Mouse (Mus musculus): ENCODE measurements around the gene Slc25a12. TPM values are rescaled to one million over a fixed set of nuclear protein-coding genes. Genes with fewer than 3 reads are reported as not detected.

The Slc25a12 gene
- polyA plus RNA-seq, 1 experiment = 8.4 TPM

DNA sequence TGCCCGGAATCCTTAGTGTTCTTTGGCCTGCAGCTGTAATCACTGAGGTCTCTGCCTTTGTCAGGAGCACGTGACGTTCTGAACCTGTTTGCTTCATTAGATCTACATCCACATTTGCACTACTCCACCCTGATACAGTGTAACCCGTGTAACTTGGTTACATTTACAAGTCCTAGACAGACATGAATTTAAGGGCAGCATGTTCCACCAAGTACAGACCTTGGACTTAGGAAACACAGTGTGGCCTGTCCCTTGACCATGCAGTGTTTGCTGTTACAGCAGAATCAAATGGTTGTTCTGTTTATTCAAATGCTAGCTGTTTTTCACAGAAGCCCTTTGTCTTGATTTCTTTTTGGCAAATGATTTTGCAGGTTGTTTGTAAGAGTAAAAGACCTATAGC, 112.7 kb downstream of the Slc25a12 start:
- no peaks in the 10 kb centered on the region for H3K4me1 ChIP-seq (ENCODE audit: control insufficient read depth, insufficient read depth, insufficient read length, low read length)
- no peak overlapping the region for H3K27ac ChIP-seq (ENCODE audit: insufficient read depth, low read depth, low read length)
- H3K27me3 ChIP-seq (ENCODE audit: control insufficient read depth, insufficient read depth, low read length) = no peaks in the 10 kb centered on the region
- 69% methylated on average over 4 of the region's 4 CpGs for WGBS
- no peak overlapping the region for H3K4me3 ChIP-seq (ENCODE audit: low read depth, low read length)
- peaks cover 58% of the 10 kb centered on the region for H3K36me3 ChIP-seq (ENCODE audit: control insufficient read depth, insufficient read depth, low read length)
- TF ChIP-seq POLR2A (IDR thresholded peaks at IDR 0.05; ENCODE audit: low read depth, low read length) (no peak), CTCF (IDR thresholded peaks at IDR 0.05; ENCODE audit: extremely low read depth, insufficient read length, insufficient replicate concordance, low read depth, low read length) (no peak)

DNA sequence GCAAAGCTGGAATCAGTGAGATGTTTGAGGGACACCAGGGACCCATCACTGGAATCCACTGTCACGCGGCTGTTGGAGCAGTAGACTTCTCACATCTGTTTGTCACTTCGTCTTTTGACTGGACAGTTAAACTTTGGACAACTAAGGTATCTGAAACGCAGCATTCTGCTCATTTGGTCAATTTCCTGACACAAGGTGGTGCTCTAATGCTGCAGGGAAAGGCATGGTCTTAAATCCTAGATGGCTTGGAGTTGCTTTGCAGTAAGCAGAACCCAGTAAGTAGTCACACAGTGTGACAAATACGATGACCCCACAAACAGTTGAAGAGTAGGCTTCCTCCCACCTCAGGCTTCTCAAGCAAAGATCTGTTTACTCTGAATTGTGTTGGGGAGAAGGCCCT, 116.7 kb downstream of the Slc25a12 start:
- H3K4me1 ChIP-seq (ENCODE audit: control insufficient read depth, insufficient read depth, insufficient read length, low read length) = no peaks in the 10 kb centered on the region
- TF ChIP-seq POLR2A (IDR thresholded peaks at IDR 0.05; ENCODE audit: low read depth, low read length) = no peak
- no peak overlapping the region for H3K4me3 ChIP-seq (ENCODE audit: low read depth, low read length)
- peaks cover 50% of the 10 kb centered on the region for H3K36me3 ChIP-seq (ENCODE audit: control insufficient read depth, insufficient read depth, low read length)
- H3K27ac ChIP-seq (ENCODE audit: insufficient read depth, low read depth, low read length) = no peak overlapping the region
- 72% methylated on average over 5 of the region's 5 CpGs for WGBS
- H3K27me3 ChIP-seq (ENCODE audit: control insufficient read depth, insufficient read depth, low read length) = no peaks in the 10 kb centered on the region

DNA sequence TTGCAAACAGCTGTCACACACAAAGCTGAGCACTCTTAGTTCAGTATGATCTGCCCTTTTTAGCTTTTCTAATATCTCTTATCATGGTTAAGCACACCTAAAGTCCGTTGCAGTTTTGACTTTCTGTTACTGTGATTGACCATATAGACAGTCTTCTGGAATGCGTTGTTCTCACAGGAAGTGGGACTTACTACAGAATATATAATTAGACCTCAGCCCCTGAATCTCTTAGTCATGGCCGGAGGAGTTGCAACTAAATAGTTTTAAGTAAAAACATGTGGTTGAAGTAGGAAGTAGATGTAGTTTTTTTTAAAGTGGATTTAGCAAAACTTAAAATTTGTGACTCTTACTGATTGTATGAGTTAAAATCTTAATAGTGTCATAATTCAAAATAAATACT, 119.5 kb downstream of the Slc25a12 start:
- Histone ChIP-seq H3K27ac (ENCODE audit: insufficient read depth, low read depth, low read length) (no peak overlapping the region), H3K36me3 (ENCODE audit: control insufficient read depth, insufficient read depth, low read length) (peaks cover 46% of the 10 kb centered on the region), H3K27me3 (ENCODE audit: control insufficient read depth, insufficient read depth, low read length) (no peaks in the 10 kb centered on the region), H3K4me3 (ENCODE audit: low read depth, low read length) (no peak overlapping the region), H3K4me1 (ENCODE audit: control insufficient read depth, insufficient read depth, insufficient read length, low read length) (no peaks in the 10 kb centered on the region)
- no peak for TF ChIP-seq CTCF (IDR thresholded peaks at IDR 0.05; ENCODE audit: extremely low read depth, insufficient read length, insufficient replicate concordance, low read depth, low read length)
- no peak for TF ChIP-seq POLR2A (IDR thresholded peaks at IDR 0.05; ENCODE audit: low read depth, low read length)
- 71% methylated on average over 3 of the region's 3 CpGs for WGBS

DNA sequence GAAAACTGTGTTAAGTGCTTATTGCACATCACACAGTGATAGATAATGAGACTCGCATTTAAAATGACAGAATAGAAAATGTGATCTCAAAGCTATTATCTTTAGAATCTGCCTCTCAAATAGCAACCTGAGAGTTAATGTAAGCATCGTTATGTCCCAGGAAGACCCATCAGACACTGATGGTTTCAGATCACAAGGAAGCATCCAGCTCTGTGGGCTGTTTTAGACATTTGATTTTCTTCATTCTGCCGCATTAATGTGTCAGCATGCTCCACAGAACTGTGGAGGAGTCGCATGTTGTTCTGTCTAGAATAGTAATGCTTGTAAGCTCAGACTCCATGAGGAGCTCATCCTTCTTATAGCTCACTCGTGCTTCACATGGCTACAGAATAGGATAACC, 121.5 kb downstream of the Slc25a12 start:
- no peaks in the 10 kb centered on the region for H3K4me1 ChIP-seq (ENCODE audit: control insufficient read depth, insufficient read depth, insufficient read length, low read length)
- peaks cover 42% of the 10 kb centered on the region for H3K36me3 ChIP-seq (ENCODE audit: control insufficient read depth, insufficient read depth, low read length)
- no peak overlapping the region for H3K27ac ChIP-seq (ENCODE audit: insufficient read depth, low read depth, low read length)
- H3K4me3 ChIP-seq (ENCODE audit: low read depth, low read length) = no peak overlapping the region
- 90% methylated on average over 5 of the region's 5 CpGs for WGBS
- TF ChIP-seq CTCF (IDR thresholded peaks at IDR 0.05; ENCODE audit: extremely low read depth, insufficient read length, insufficient replicate concordance, low read depth, low read length) (no peak), POLR2A (IDR thresholded peaks at IDR 0.05; ENCODE audit: low read depth, low read length) (no peak)
- no peaks in the 10 kb centered on the region for H3K27me3 ChIP-seq (ENCODE audit: control insufficient read depth, insufficient read depth, low read length)

DNA sequence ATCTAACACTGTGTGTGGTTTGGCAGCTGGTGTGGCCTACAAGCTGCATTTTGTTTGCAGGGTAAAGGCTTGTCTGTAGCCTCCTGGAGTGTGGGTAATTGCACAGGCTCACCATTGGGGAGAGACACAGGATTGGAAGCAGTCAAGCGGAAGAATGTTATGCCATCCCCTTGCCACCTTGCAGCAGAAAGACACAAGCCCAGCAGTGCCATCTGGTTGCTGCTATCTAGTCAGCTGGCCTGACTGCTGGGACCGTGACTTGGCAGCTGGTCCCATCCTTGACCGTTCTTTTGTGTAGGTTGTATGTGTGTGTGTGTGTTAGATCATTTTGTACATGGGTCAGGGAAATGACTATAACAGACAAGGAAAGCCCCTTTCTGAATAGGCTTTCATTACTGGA, 122.1 kb downstream of the Slc25a12 start:
- Histone ChIP-seq H3K27ac (ENCODE audit: insufficient read depth, low read depth, low read length) (no peak overlapping the region), H3K4me1 (ENCODE audit: control insufficient read depth, insufficient read depth, insufficient read length, low read length) (no peaks in the 10 kb centered on the region), H3K4me3 (ENCODE audit: low read depth, low read length) (no peak overlapping the region), H3K27me3 (ENCODE audit: control insufficient read depth, insufficient read depth, low read length) (no peaks in the 10 kb centered on the region), H3K36me3 (ENCODE audit: control insufficient read depth, insufficient read depth, low read length) (peaks cover 35% of the 10 kb centered on the region)
- no peak for TF ChIP-seq CTCF (IDR thresholded peaks at IDR 0.05; ENCODE audit: extremely low read depth, insufficient read length, insufficient replicate concordance, low read depth, low read length)
- no peak for TF ChIP-seq POLR2A (IDR thresholded peaks at IDR 0.05; ENCODE audit: low read depth, low read length)
- WGBS = 84% methylated on average over 3 of the region's 3 CpGs

DNA sequence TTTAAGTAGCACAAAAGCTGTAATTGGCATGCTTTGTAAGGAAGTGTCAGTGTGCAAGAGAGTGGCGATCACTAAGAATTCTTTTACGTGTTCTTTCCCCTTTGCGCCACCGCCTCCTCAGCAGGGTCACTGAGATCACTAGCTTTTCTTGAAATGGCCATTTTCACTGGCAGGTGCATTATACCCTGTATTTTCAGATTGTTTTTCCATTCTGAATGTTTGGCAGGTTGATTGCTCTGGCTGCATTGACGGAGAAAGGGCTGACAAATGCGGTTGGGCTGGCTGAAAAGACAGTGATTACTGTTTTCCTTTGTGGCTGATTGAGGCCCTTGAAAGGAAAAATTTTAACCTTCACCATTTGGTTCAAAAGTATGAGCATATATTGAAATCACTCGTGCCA, 122.7 kb downstream of the Slc25a12 start:
- H3K4me3 ChIP-seq (ENCODE audit: low read depth, low read length) = no peak overlapping the region
- no peaks in the 10 kb centered on the region for H3K4me1 ChIP-seq (ENCODE audit: control insufficient read depth, insufficient read depth, insufficient read length, low read length)
- 90% methylated on average over 7 of the region's 7 CpGs for WGBS
- H3K36me3 ChIP-seq (ENCODE audit: control insufficient read depth, insufficient read depth, low read length) = peaks cover 36% of the 10 kb centered on the region
- H3K27ac ChIP-seq (ENCODE audit: insufficient read depth, low read depth, low read length) = no peak overlapping the region
- no peak for TF ChIP-seq POLR2A (IDR thresholded peaks at IDR 0.05; ENCODE audit: low read depth, low read length)
- TF ChIP-seq CTCF (IDR thresholded peaks at IDR 0.05; ENCODE audit: extremely low read depth, insufficient read length, insufficient replicate concordance, low read depth, low read length) = no peak
- H3K27me3 ChIP-seq (ENCODE audit: control insufficient read depth, insufficient read depth, low read length) = no peaks in the 10 kb centered on the region

DNA sequence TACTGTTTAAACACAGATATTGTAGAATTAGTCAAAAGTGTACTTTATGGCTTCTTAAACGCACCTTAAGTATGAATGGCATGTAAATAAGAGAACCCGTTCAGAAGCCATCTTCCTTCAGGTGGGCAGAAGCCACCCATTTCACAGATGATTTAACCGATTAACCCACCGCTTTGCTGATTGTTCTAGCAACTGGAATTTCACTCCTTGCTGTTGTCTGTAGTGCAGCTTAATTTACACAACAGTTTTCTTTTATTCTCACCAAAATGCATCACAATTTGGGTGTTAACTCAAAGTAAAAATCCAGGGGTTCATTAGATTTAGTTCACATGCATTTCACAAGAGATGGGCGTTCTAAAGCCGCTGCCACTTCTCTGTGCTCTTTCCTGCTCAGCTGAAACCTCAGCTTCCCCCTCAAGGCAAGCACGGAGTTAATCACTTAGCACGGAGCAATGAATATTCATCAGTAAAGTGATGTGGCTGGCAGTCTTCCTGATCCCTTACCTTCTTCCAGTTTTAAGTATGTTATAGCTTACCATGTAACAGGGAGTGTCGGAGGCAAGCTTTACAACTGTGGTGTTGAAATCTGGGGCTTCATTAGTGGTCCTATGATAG, 124.4 kb downstream of the Slc25a12 start:
- no peaks in the 10 kb centered on the region for H3K4me1 ChIP-seq (ENCODE audit: control insufficient read depth, insufficient read depth, insufficient read length, low read length)
- H3K36me3 ChIP-seq (ENCODE audit: control insufficient read depth, insufficient read depth, low read length) = peaks cover 34% of the 10 kb centered on the region
- no peak for TF ChIP-seq POLR2A (IDR thresholded peaks at IDR 0.05; ENCODE audit: low read depth, low read length)
- no peak overlapping the region for H3K4me3 ChIP-seq (ENCODE audit: low read depth, low read length)
- H3K27ac ChIP-seq (ENCODE audit: insufficient read depth, low read depth, low read length) = no peak overlapping the region
- 71% methylated on average over 9 of the region's 9 CpGs for WGBS
- H3K27me3 ChIP-seq (ENCODE audit: control insufficient read depth, insufficient read depth, low read length) = no peaks in the 10 kb centered on the region

DNA sequence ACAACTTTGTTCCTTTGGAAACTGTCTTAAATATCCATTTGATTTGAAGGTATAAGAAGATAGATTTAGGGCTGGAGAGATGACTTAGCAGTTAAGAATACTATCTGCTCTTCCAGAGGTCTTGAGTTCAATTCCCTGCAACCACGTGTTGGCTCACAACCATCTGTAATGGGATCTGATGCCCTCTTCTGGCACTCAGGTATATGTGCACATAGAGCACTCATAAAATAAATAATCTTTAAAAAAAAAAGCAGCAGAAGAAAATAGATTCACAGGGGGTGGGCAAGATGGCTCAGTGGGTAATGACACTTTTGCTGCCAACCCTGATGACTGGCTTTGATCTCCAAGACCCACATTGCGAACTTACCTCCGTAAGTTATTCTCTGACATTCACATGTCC, 125.4 kb downstream of the Slc25a12 start:
- WGBS = 90% methylated on average over 3 of the region's 3 CpGs
- no peak overlapping the region for H3K27ac ChIP-seq (ENCODE audit: insufficient read depth, low read depth, low read length)
- peaks cover 30% of the 10 kb centered on the region for H3K36me3 ChIP-seq (ENCODE audit: control insufficient read depth, insufficient read depth, low read length)
- H3K4me3 ChIP-seq (ENCODE audit: low read depth, low read length) = no peak overlapping the region
- H3K4me1 ChIP-seq (ENCODE audit: control insufficient read depth, insufficient read depth, insufficient read length, low read length) = no peaks in the 10 kb centered on the region
- no peak for TF ChIP-seq CTCF (IDR thresholded peaks at IDR 0.05; ENCODE audit: extremely low read depth, insufficient read length, insufficient replicate concordance, low read depth, low read length)
- no peak for TF ChIP-seq POLR2A (IDR thresholded peaks at IDR 0.05; ENCODE audit: low read depth, low read length)
- no peaks in the 10 kb centered on the region for H3K27me3 ChIP-seq (ENCODE audit: control insufficient read depth, insufficient read depth, low read length)

All from small intestine, adult 2 months (tissue).